8 mouse cellular contexts compared by ENCODE assay signal in the genomic region with DNA sequence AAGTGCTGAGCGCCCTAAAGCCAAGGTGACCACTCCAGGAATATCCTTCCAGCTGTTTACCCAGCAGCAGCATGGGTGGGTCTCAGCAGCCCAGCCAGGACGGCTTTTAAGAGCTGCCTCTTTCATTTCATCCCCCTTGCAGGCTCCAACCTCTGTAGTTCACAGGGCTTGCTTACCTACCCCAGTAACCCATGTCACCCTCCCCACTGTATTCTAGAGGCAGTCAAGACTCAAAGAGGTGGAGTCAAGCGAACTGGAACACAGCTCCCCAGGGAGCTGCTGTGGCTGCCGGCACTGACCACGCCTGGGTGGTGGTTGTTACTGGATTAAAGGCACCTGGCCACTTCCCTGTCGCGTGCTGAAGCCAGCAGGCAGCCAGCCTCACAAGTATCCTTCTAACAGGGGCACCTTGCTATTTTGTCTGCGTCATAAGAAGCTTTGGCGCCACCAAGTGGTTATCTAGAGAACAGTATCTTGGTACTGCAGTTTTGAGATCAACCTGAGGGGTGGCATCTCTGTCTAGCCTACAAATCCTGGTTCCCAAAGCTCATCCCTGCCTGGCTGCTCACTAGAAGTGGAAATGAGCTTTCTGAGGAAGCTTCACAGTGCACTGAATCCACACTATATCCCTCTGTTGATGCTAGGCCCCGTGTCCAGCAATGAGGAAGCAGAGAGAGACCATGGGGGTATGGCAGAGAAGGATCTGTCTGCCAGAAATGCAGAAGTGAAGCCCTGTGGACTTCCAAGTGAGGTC. TPM values are rescaled to one million over a fixed set of nuclear protein-coding genes. Genes with fewer than 3 reads are reported as not detected.
DNase-seq lines count a peak whose midpoint lies in the region; ATAC-seq lines count a peak whose summit lies in the region.

No protein-coding gene starts in this region.

- peak; percentile 94 for DNase-seq in NIH3T3 (ENCODE audit: low read depth)
- peak; percentile 85 for DNase-seq in cerebellum, adult 8-10 months
- DNase-seq in frontal cortex, adult 2 months (ENCODE audit: extremely low spot score in 1 of 2, low spot score in 1 of 2), result peak; percentile 82 to 95
- peak; percentile 59 to 83 for DNase-seq in layer of hippocampus, postnatal 25 days (ENCODE audit: extremely low spot score in 1 of 2, low spot score in 1 of 2)
- peak; percentile 80 for DNase-seq in right cerebral cortex, postnatal 14 days
- peak; percentile 59 to 74 for DNase-seq in urinary bladder, postnatal 4 days (ENCODE audit: low spot score in 2 of 2)

- H3K9ac ChIP-seq in hindbrain, embryonic 13.5 days, result peak overlapping the region; percentile 55; the same call in 1 of the 2 replicates

- H3K36me3 ChIP-seq in hindbrain, embryonic 13.5 days, result no peaks in the 10 kb centered on the region

- 11% methylated on average over 10 of the region's 10 CpGs for WGBS in hindbrain, embryonic 13.5 days

- H3K4me2 ChIP-seq in hindbrain, embryonic 13.5 days, result no peak overlapping the region; the same call in 1 of the 2 replicates

- peaks cover 25% of the 10 kb centered on the region for H3K4me1 ChIP-seq in hindbrain, embryonic 13.5 days (replicated peaks)

- H3K27ac ChIP-seq in hindbrain, embryonic 13.5 days, result peak overlapping the region; percentile 27

- ATAC-seq in hindbrain, embryonic 13.5 days (ENCODE audit: low FRiP score), result peak; percentile 86
- ATAC-seq in megakaryocyte progenitor cell, adult 5-6 weeks (replicated peaks; ENCODE audit: poor library complexity), result peak; percentile 82

- H3K27me3 ChIP-seq in hindbrain, embryonic 13.5 days, result no peaks in the 10 kb centered on the region

- H3K9me3 ChIP-seq in hindbrain, embryonic 13.5 days, result no peaks in the 10 kb centered on the region

- H3K4me3 ChIP-seq in hindbrain, embryonic 13.5 days, result no peak overlapping the region

RNA-seq across cellular contexts. Expression of a gene that starts 11.8 kb away (rescaled TPM):
- 7.9 and 8.0 TPM in 2 replicates for polyA plus RNA-seq in frontal cortex, adult 2 months (2012; rRNA removed)
- 12.8 and 13.8 TPM in 2 replicates for polyA plus RNA-seq in hindbrain, embryonic 13.5 days (2015; fragmentation: Nextera tagmentation; extraction: Ambion mirVana)
- total RNA-seq in layer of hippocampus, postnatal 25 days (2021), result 1 to 10 TPM; 4.0 to 4.1 TPM
- total RNA-seq in megakaryocyte progenitor cell, adult 5-6 weeks (2015), result 4.3 and 5.3 TPM in 2 replicates
- 9.3 and 9.6 TPM in 2 replicates for total RNA-seq in megakaryocyte progenitor cell, adult 5-6 weeks (2017)

RNA-seq across cellular contexts. Expression of a gene that starts 36.5 kb away (rescaled TPM):
- polyA plus RNA-seq in frontal cortex, adult 2 months (2012; rRNA removed), result 154 and 189 TPM in 2 replicates
- 125 and 126 TPM in 2 replicates for polyA plus RNA-seq in hindbrain, embryonic 13.5 days (2015; fragmentation: Nextera tagmentation; extraction: Ambion mirVana)
- 10 to 100 TPM; 62.4 to 74.8 TPM for total RNA-seq in layer of hippocampus, postnatal 25 days (2021)
- 19.3 and 19.7 TPM in 2 replicates for total RNA-seq in megakaryocyte progenitor cell, adult 5-6 weeks (2015)
- 8.8 and 10.3 TPM in 2 replicates for total RNA-seq in megakaryocyte progenitor cell, adult 5-6 weeks (2017)
